Mouse (Mus musculus): ENCODE measurements around the gene Exoc4.

DNA sequence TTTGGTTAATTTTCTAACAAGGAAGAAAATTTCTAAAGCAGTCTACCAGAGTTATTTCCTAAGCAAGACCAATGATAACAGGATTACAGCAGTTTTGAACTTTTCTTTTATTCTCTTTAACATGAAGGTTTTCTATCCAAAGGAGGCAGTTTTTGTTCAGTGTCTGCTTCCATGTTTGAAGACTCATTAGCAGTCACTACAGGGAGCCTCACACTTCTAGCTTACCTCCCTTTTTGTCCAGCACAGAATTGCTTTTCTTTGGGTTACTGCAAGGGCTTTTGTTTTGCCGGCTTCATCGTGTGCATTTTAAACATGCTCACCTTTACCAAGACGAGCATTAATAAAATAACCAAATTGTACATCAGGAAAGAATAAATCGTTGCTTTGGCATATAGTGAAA, 460.0 kb downstream of the Exoc4 start:
- no peak for TF ChIP-seq CTCF (IDR thresholded peaks at IDR 0.05; ENCODE audit: low read depth)
- no peak for TF ChIP-seq EP300 (optimal IDR thresholded peaks at IDR 0.05)
